Mouse (Mus musculus) hindbrain, embryonic 11.5 days (tissue): ENCODE measurements around the gene Zfp354b. TPM values are rescaled to one million over a fixed set of nuclear protein-coding genes. Genes with fewer than 3 reads are reported as not detected.

Experiments
- ATAC-seq: fragments of 200-750 bp; cut with Nextera tagmentation; 2 replicates; pipeline ENCODE4 v1.8.0; 2017; ENCODE audit warnings: mild to moderate bottlenecking, moderate TSS enrichment, moderate library complexity; ENCODE audit not compliant: low FRiP score
- DNase-seq: peaks from one replicate; pipeline ENCODE4 v3.0.0-alpha.2; 2015; ENCODE audit warnings: low spot score
- H3K27ac ChIP-seq: fragments of 300-500 bp; sonication (generic); 2 replicates; pipeline ENCODE4 v1.5.1; 2014; ENCODE audit warnings: mild to moderate bottlenecking, low read depth, low read length
- H3K27me3 ChIP-seq: fragments of 300-500 bp; sonication (generic); 2 replicates; pipeline ENCODE4 v1.6.1; 2014; ENCODE audit warnings: mild to moderate bottlenecking, low read length, moderate library complexity, mixed read lengths; ENCODE audit not compliant: control insufficient read depth, insufficient read depth
- H3K36me3 ChIP-seq: fragments of 300-500 bp; sonication (generic); 2 replicates; pipeline ENCODE4 v1.6.1; 2014; ENCODE audit warnings: mild to moderate bottlenecking, low read length, moderate library complexity, mixed read lengths; ENCODE audit not compliant: control insufficient read depth, insufficient read depth
- H3K4me1 ChIP-seq: fragments of 300-500 bp; sonication (generic); replicated peaks from 2 replicates; pipeline ENCODE4 v1.6.1; 2014; ENCODE audit warnings: low read length, mixed read lengths; ENCODE audit not compliant: control insufficient read depth, insufficient read depth
- H3K4me2 ChIP-seq: fragments of 300-500 bp; sonication (generic); replicated peaks from 2 replicates; pipeline ENCODE4 v1.6.1; 2014; ENCODE audit warnings: mild to moderate bottlenecking, low read depth, low read length
- H3K4me3 ChIP-seq: fragments of 300-500 bp; sonication (generic); 2 replicates; pipeline ENCODE4 v1.5.1; 2014; ENCODE audit warnings: low read depth, low read length
- H3K9ac ChIP-seq: fragments of 300-500 bp; sonication (generic); 2 replicates; pipeline ENCODE4 v1.6.1; 2014; ENCODE audit warnings: low read depth, low read length
- H3K9me3 ChIP-seq: fragments of 300-500 bp; sonication (generic); 2 replicates; pipeline ENCODE4 v1.6.1; 2016; ENCODE audit warnings: low read length; ENCODE audit not compliant: control insufficient read depth
- WGBS: fragments of 180-500 bp; shearing (Covaris S2); extraction: QIAGEN DNeasy Blood & Tissue Kit; methylation state at CpG from one replicate; pipeline ENCODE4 v1.1.7; 2014; 5-methylcytosine and 5-hydroxymethylcytosine counted together
- polyA plus RNA-seq: library from polyadenylated mRNA; unstranded; fragments of >200 nt; fragmentation: Nextera tagmentation; extraction: Ambion mirVana; gene quantifications from 2 replicates; pipeline ENCODE4 v1.2.1, GENCODE M21; 2014

Gene Zfp354b
- polyA plus RNA-seq = 1.8 and 2.1 TPM in 2 replicates

- ATAC-seq (peak; percentile 97), DNase-seq (peak; percentile 94)
- H3K4me2 ChIP-seq = peak within 1 kb of the TSS; percentile 54
- no peaks in the 10 kb centered on the region for H3K36me3 ChIP-seq
- WGBS = 0% methylated on average over 18 of the region's 18 CpGs
- no peak within 1 kb of the TSS for H3K27ac ChIP-seq
- H3K4me1 ChIP-seq = no peaks in the 10 kb centered on the region
- peak within 1 kb of the TSS; percentile 53 for H3K4me3 ChIP-seq
- H3K9me3 ChIP-seq = no peaks in the 10 kb centered on the region
- no peaks in the 10 kb centered on the region for H3K27me3 ChIP-seq
- H3K9ac ChIP-seq = peak within 1 kb of the TSS; percentile 72
Observed at GRCm38 (mm10) chr11:50931451-50931866, at the start of gene Zfp354b. Zfp354b (minus strand) TSS chr11:50931633.

- H3K9ac ChIP-seq = no peak overlapping the region
- no peak overlapping the region for H3K4me3 ChIP-seq
- no peaks in the 10 kb centered on the region for H3K27me3 ChIP-seq
- H3K4me2 ChIP-seq = no peak overlapping the region
- peak; percentile 17 for DNase-seq
- no peak overlapping the region for H3K27ac ChIP-seq
- H3K36me3 ChIP-seq = no peaks in the 10 kb centered on the region
- no peaks in the 10 kb centered on the region for H3K9me3 ChIP-seq
- ATAC-seq = no peak
- no peaks in the 10 kb centered on the region for H3K4me1 ChIP-seq
- WGBS = 77% methylated on average over 4 of the region's 4 CpGs
Observed at GRCm38 (mm10) chr11:50977216-50977615, 45.8 kb upstream of the Zfp354b start.

GRCm38 (mm10) chr11:50966230-50966629, 34.8 kb upstream of the Zfp354b start, which contains the start of gene Olfr1378:
Olfr1378 (plus strand) TSS chr11:50966530.
- Histone ChIP-seq H3K9ac (no peak within 1 kb of the TSS), H3K4me1 (no peaks in the 10 kb centered on the region), H3K27ac (no peak within 1 kb of the TSS), H3K9me3 (no peaks in the 10 kb centered on the region), H3K36me3 (no peaks in the 10 kb centered on the region), H3K4me2 (no peak within 1 kb of the TSS), H3K4me3 (no peak within 1 kb of the TSS), H3K27me3 (no peaks in the 10 kb centered on the region)
- ATAC-seq = no peak
- 87% methylated on average over 11 of the region's 11 CpGs for WGBS
- no peak for DNase-seq

- 97% methylated on average over 2 of the region's 2 CpGs for WGBS
Observed at GRCm38 (mm10) chr11:50964886-50965285, 33.5 kb upstream of the Zfp354b start.

GRCm38 (mm10) chr11:50953665-50954064, 22.2 kb upstream of the Zfp354b start, which contains the start of gene Prop1:
Prop1 (minus strand) TSS chr11:50953765.
- H3K36me3 ChIP-seq = no peaks in the 10 kb centered on the region
- no peak within 1 kb of the TSS for H3K9ac ChIP-seq
- H3K27ac ChIP-seq = no peak within 1 kb of the TSS
- no peak for DNase-seq
- H3K4me1 ChIP-seq = no peaks in the 10 kb centered on the region
- ATAC-seq = no peak
- no peaks in the 10 kb centered on the region for H3K9me3 ChIP-seq
- H3K4me2 ChIP-seq = no peak within 1 kb of the TSS
- no peaks in the 10 kb centered on the region for H3K27me3 ChIP-seq
- WGBS = 68% methylated on average over 6 of the region's 6 CpGs
- H3K4me3 ChIP-seq = no peak within 1 kb of the TSS

More at GRCm38 (mm10) chr11:50964886-50965285, 33.5 kb upstream of the Zfp354b start:
- no peaks in the 10 kb centered on the region for H3K9me3 ChIP-seq
- H3K36me3 ChIP-seq = no peaks in the 10 kb centered on the region
- DNase-seq = no peak
- H3K4me3 ChIP-seq = no peak overlapping the region
- no peaks in the 10 kb centered on the region for H3K4me1 ChIP-seq
- H3K9ac ChIP-seq = no peak overlapping the region
- no peak overlapping the region for H3K27ac ChIP-seq
- no peak for ATAC-seq
- H3K4me2 ChIP-seq = no peak overlapping the region
- H3K27me3 ChIP-seq = no peaks in the 10 kb centered on the region

- WGBS = 78% methylated on average over 14 of the region's 14 CpGs
- ATAC-seq (no peak), DNase-seq (no peak)
- Histone ChIP-seq H3K36me3 (no peaks in the 10 kb centered on the region), H3K9me3 (no peaks in the 10 kb centered on the region), H3K9ac (no peak overlapping the region), H3K27ac (no peak overlapping the region), H3K4me2 (no peak overlapping the region), H3K27me3 (no peaks in the 10 kb centered on the region), H3K4me1 (no peaks in the 10 kb centered on the region), H3K4me3 (no peak overlapping the region)
Observed at GRCm38 (mm10) chr11:50952290-50952689, 20.9 kb upstream of the Zfp354b start.

GRCm38 (mm10) chr11:50943506-50943905, 12.1 kb upstream of the Zfp354b start, which contains the start of gene 4933414I15Rik:
4933414I15Rik (minus strand) TSS chr11:50943765.
- DNase-seq (no peak), ATAC-seq (no peak)
- 80% methylated on average over 14 of the region's 14 CpGs for WGBS
- H3K36me3 ChIP-seq = no peaks in the 10 kb centered on the region
- H3K27ac ChIP-seq = no peak within 1 kb of the TSS
- H3K4me3 ChIP-seq = no peak within 1 kb of the TSS
- no peaks in the 10 kb centered on the region for H3K27me3 ChIP-seq
- H3K9me3 ChIP-seq = no peaks in the 10 kb centered on the region
- H3K4me1 ChIP-seq = no peaks in the 10 kb centered on the region
- H3K4me2 ChIP-seq = no peak within 1 kb of the TSS
- H3K9ac ChIP-seq = no peak within 1 kb of the TSS

GRCm38 (mm10) chr11:50942386-50942785, 11.0 kb upstream of the Zfp354b start:
- Histone ChIP-seq H3K27me3 (no peaks in the 10 kb centered on the region), H3K4me3 (no peak overlapping the region), H3K27ac (no peak overlapping the region), H3K9me3 (no peaks in the 10 kb centered on the region), H3K4me1 (no peaks in the 10 kb centered on the region), H3K36me3 (no peaks in the 10 kb centered on the region), H3K9ac (no peak overlapping the region), H3K4me2 (no peak overlapping the region)
- ATAC-seq = no peak
- 69% methylated on average over 12 of the region's 12 CpGs for WGBS
- DNase-seq = no peak

- H3K36me3 ChIP-seq = no peaks in the 10 kb centered on the region
- H3K27ac ChIP-seq = no peak overlapping the region
- H3K4me2 ChIP-seq = no peak overlapping the region
- ATAC-seq (no peak), DNase-seq (peak; percentile 81)
- no peak overlapping the region for H3K9ac ChIP-seq
- H3K4me1 ChIP-seq = no peaks in the 10 kb centered on the region
- no peaks in the 10 kb centered on the region for H3K27me3 ChIP-seq
- no peaks in the 10 kb centered on the region for H3K9me3 ChIP-seq
- H3K4me3 ChIP-seq = no peak overlapping the region
- 36% methylated on average over 14 of the region's 14 CpGs for WGBS
Observed at GRCm38 (mm10) chr11:50939621-50940366, 8.4 kb upstream of the Zfp354b start.
